Mouse (Mus musculus): ENCODE results near the gene Npff.

DNA sequence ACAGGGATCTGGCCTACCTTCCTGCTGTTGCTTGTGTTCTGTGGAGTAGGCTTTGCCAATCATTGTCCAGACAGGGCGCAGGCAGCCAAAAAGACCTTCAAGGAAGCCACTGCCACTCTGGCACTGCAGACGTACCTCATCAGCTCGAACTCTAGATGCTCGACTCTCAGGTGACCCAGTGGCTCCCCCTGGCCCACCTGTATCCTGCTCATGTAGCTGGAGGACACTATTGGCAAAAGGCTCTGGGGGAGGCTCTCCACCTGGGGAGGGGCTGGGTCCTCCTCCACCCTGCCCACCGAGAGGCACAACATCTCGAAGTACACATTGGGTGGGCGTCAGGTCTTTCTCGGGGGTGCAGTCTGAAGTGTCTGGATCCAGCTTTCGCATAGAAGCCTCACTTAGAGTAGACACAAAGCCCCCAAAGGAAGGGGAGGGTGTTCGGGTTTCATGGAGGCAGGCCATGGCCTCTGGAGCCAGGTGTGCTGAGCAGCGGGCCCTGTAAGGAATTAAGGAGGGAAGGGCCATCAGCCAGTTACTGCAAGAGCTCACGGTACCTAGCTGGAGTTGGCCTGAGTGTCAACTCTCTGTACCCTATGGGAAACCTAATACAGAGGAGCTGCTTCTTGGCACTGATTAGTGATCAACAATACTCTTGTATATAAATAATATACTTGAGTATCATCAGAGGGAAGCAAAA is 19.5 kb downstream of the Npff start:
- TF ChIP-seq CTCF (IDR thresholded peaks at IDR 0.05; ENCODE audit: low read depth) (no peak), EP300 (IDR thresholded peaks at IDR 0.05; ENCODE audit: low read depth) (no peak)

Data from liver, postnatal 0 days (tissue).